Mouse (Mus musculus) embryonic facial prominence, embryonic 15.5 days (tissue): ENCODE measurements at regions not wholly inside any gene's neighbourhood (a gene's known extent, or its start where the extent isn't known, plus 50 kb on each side); places are given as distances from the start of the nearest gene placed in this dataset.
A peak's percentile ranks its signal among the peaks of the same experiment; 100 is the strongest.

Source experiments
- ATAC-seq: fragments of 200-750 bp; cut with Nextera tagmentation; 2 replicates; pipeline ENCODE4 v1.8.0; 2017; ENCODE audit warnings: low read depth, moderate TSS enrichment; ENCODE audit not compliant: insufficient number of reproducible peaks, low FRiP score, low TSS enrichment
- H3K27ac ChIP-seq: fragments of 300-500 bp; sonication (generic); replicated peaks from 2 replicates; pipeline ENCODE4 v1.5.1; 2015; ENCODE audit warnings: mild to moderate bottlenecking, inconsistent platforms
- H3K27me3 ChIP-seq: fragments of 300-500 bp; sonication (generic); 2 replicates; pipeline ENCODE4 v1.6.1; 2015; ENCODE audit warnings: inconsistent platforms
- H3K36me3 ChIP-seq: fragments of 300-500 bp; sonication (generic); 2 replicates; pipeline ENCODE4 v1.6.1; 2015; ENCODE audit warnings: mild to moderate bottlenecking, inconsistent platforms
- H3K4me1 ChIP-seq: fragments of 300-500 bp; sonication (generic); 2 replicates; pipeline ENCODE4 v1.6.1; 2015; ENCODE audit warnings: inconsistent platforms
- H3K4me2 ChIP-seq: fragments of 300-500 bp; sonication (generic); replicated peaks from 2 replicates; pipeline ENCODE4 v1.6.1; 2015; ENCODE audit warnings: mild to moderate bottlenecking, inconsistent platforms
- H3K4me3 ChIP-seq: fragments of 300-500 bp; sonication (generic); replicated peaks from 2 replicates; pipeline ENCODE4 v1.5.1; 2015; ENCODE audit warnings: mild to moderate bottlenecking, inconsistent platforms
- H3K9ac ChIP-seq: fragments of 300-500 bp; sonication (generic); 2 replicates; pipeline ENCODE4 v1.6.1; 2015; ENCODE audit warnings: inconsistent platforms
- H3K9me3 ChIP-seq: fragments of 300-500 bp; sonication (generic); replicated peaks from 2 replicates; pipeline ENCODE4 v1.6.1; 2016; ENCODE audit warnings: inconsistent platforms
- WGBS: fragments of 180-500 bp; shearing (Covaris S2); methylation state at CpG from one replicate; pipeline ENCODE4 v1.1.7; 2015; 5-methylcytosine and 5-hydroxymethylcytosine counted together

GRCm38 (mm10) chr7:70700461-70700860 lies 333.9 kb upstream of the Nr2f2 start:
- 51% methylated on average over 4 of the region's 4 CpGs for WGBS
- no peak overlapping the region for H3K4me3 ChIP-seq
- H3K36me3 ChIP-seq: no peaks in the 10 kb centered on the region
- H3K27me3 ChIP-seq: no peaks in the 10 kb centered on the region
- H3K9me3 ChIP-seq: no peaks in the 10 kb centered on the region
- no peaks in the 10 kb centered on the region for H3K4me1 ChIP-seq
- no peak overlapping the region for H3K4me2 ChIP-seq
- H3K27ac ChIP-seq: no peak overlapping the region
- H3K9ac ChIP-seq: no peak overlapping the region
- ATAC-seq: no peak

- H3K4me1 ChIP-seq: no peaks in the 10 kb centered on the region
- no peaks in the 10 kb centered on the region for H3K27me3 ChIP-seq
- no peak overlapping the region for H3K9ac ChIP-seq
- H3K36me3 ChIP-seq: no peaks in the 10 kb centered on the region
- H3K9me3 ChIP-seq: no peaks in the 10 kb centered on the region
- ATAC-seq: no peak
- no peak overlapping the region for H3K4me2 ChIP-seq
- peak overlapping the region; percentile 58; the same call in 1 of the 2 replicates for H3K27ac ChIP-seq
- no peak overlapping the region for H3K4me3 ChIP-seq
- 22% methylated on average over 2 of the region's 2 CpGs for WGBS
Measured at GRCm38 (mm10) chr7:70699391-70699790, 332.9 kb upstream of the Nr2f2 start.

- Histone ChIP-seq H3K4me3 (no peak overlapping the region), H3K9me3 (no peaks in the 10 kb centered on the region), H3K27ac (no peak overlapping the region), H3K4me2 (no peak overlapping the region), H3K27me3 (no peaks in the 10 kb centered on the region), H3K36me3 (no peaks in the 10 kb centered on the region), H3K9ac (no peak overlapping the region), H3K4me1 (no peaks in the 10 kb centered on the region)
- ATAC-seq: no peak
- WGBS: 52% methylated on average over 2 of the region's 2 CpGs
Measured at GRCm38 (mm10) chr7:70698986-70699385, 332.5 kb upstream of the Nr2f2 start.

GRCm38 (mm10) chr7:70692160-70692559 lies 325.6 kb upstream of the Nr2f2 start:
- whole genome bisulfite sequencing: 60% methylated on average over 4 of the region's 4 CpGs
- ATAC-seq: no peak
- H3K9ac ChIP-seq: no peak overlapping the region
- no peaks in the 10 kb centered on the region for H3K36me3 ChIP-seq
- H3K27ac ChIP-seq: no peak overlapping the region
- H3K9me3 ChIP-seq: no peaks in the 10 kb centered on the region
- no peak overlapping the region for H3K4me3 ChIP-seq
- no peaks in the 10 kb centered on the region for H3K27me3 ChIP-seq
- H3K4me1 ChIP-seq: no peaks in the 10 kb centered on the region
- no peak overlapping the region for H3K4me2 ChIP-seq

GRCm38 (mm10) chr7:70690845-70691244 lies 324.3 kb upstream of the Nr2f2 start:
- no peaks in the 10 kb centered on the region for H3K4me1 ChIP-seq
- H3K9me3 ChIP-seq: no peaks in the 10 kb centered on the region
- H3K4me2 ChIP-seq: no peak overlapping the region
- ATAC-seq: no peak
- no peak overlapping the region for H3K27ac ChIP-seq
- no peaks in the 10 kb centered on the region for H3K36me3 ChIP-seq
- no peaks in the 10 kb centered on the region for H3K27me3 ChIP-seq
- no peak overlapping the region for H3K4me3 ChIP-seq
- no peak overlapping the region for H3K9ac ChIP-seq
- 85% methylated on average over 7 of the region's 7 CpGs for WGBS

GRCm38 (mm10) chr7:70669065-70669464 lies 302.5 kb upstream of the Nr2f2 start:
- no peak for ATAC-seq
- H3K4me2 ChIP-seq: no peak overlapping the region
- H3K4me1 ChIP-seq: no peaks in the 10 kb centered on the region
- H3K36me3 ChIP-seq: no peaks in the 10 kb centered on the region
- no peaks in the 10 kb centered on the region for H3K27me3 ChIP-seq
- no peaks in the 10 kb centered on the region for H3K9me3 ChIP-seq
- no peak overlapping the region for H3K4me3 ChIP-seq
- WGBS: 61% methylated on average over 2 of the region's 2 CpGs
- H3K9ac ChIP-seq: no peak overlapping the region
- no peak overlapping the region for H3K27ac ChIP-seq

- ATAC-seq: no peak
- no peak overlapping the region for H3K9ac ChIP-seq
- no peaks in the 10 kb centered on the region for H3K27me3 ChIP-seq
- H3K4me1 ChIP-seq: no peaks in the 10 kb centered on the region
- no peak overlapping the region for H3K4me2 ChIP-seq
- no peaks in the 10 kb centered on the region for H3K9me3 ChIP-seq
- H3K4me3 ChIP-seq: no peak overlapping the region
- H3K27ac ChIP-seq: no peak overlapping the region
- WGBS: 33% methylated on average over 5 of the region's 5 CpGs
- H3K36me3 ChIP-seq: no peaks in the 10 kb centered on the region
Measured at GRCm38 (mm10) chr7:70660162-70660561, 293.6 kb upstream of the Nr2f2 start.

GRCm38 (mm10) chr7:70649760-70650377 lies 283.3 kb upstream of the Nr2f2 start:
- H3K27me3 ChIP-seq: no peaks in the 10 kb centered on the region; the same call in 1 of the 2 replicates
- no peak overlapping the region for H3K27ac ChIP-seq
- H3K4me1 ChIP-seq: no peaks in the 10 kb centered on the region
- no peaks in the 10 kb centered on the region for H3K36me3 ChIP-seq
- no peak overlapping the region for H3K4me3 ChIP-seq
- no peak overlapping the region for H3K9ac ChIP-seq
- H3K9me3 ChIP-seq: no peaks in the 10 kb centered on the region
- no peak for ATAC-seq
- 23% methylated on average over 8 of the region's 8 CpGs for WGBS
- no peak overlapping the region for H3K4me2 ChIP-seq

GRCm38 (mm10) chr7:70646801-70647200 lies 280.3 kb upstream of the Nr2f2 start:
- Histone ChIP-seq H3K9ac (no peak overlapping the region), H3K4me2 (no peak overlapping the region), H3K4me3 (no peak overlapping the region), H3K9me3 (no peaks in the 10 kb centered on the region), H3K27me3 (no peaks in the 10 kb centered on the region; the same call in 1 of the 2 replicates), H3K36me3 (no peaks in the 10 kb centered on the region), H3K27ac (no peak overlapping the region), H3K4me1 (peaks cover 10% of the 10 kb centered on the region; the same call in 1 of the 2 replicates)
- WGBS: 72% methylated on average over 2 of the region's 2 CpGs
- no peak for ATAC-seq

- WGBS: 17% methylated on average over 9 of the region's 9 CpGs
- Histone ChIP-seq H3K36me3 (no peaks in the 10 kb centered on the region), H3K4me3 (no peak overlapping the region), H3K4me1 (peaks cover 10% of the 10 kb centered on the region; the same call in 1 of the 2 replicates), H3K9me3 (no peaks in the 10 kb centered on the region), H3K27ac (no peak overlapping the region; the same call in 1 of the 2 replicates), H3K4me2 (no peak overlapping the region), H3K9ac (no peak overlapping the region), H3K27me3 (no peaks in the 10 kb centered on the region; the same call in 1 of the 2 replicates)
- peak; percentile 82 for ATAC-seq
Measured at GRCm38 (mm10) chr7:70643694-70644301, 277.3 kb upstream of the Nr2f2 start.

GRCm38 (mm10) chr7:70643055-70643454 lies 276.5 kb upstream of the Nr2f2 start:
- H3K4me3 ChIP-seq: no peak overlapping the region
- H3K4me1 ChIP-seq: peaks cover 10% of the 10 kb centered on the region; the same call in 1 of the 2 replicates
- no peak overlapping the region for H3K9ac ChIP-seq
- no peak overlapping the region for H3K27ac ChIP-seq
- no peak overlapping the region for H3K4me2 ChIP-seq
- no peaks in the 10 kb centered on the region; the same call in 1 of the 2 replicates for H3K27me3 ChIP-seq
- no peaks in the 10 kb centered on the region for H3K36me3 ChIP-seq
- H3K9me3 ChIP-seq: no peaks in the 10 kb centered on the region
- 63% methylated on average over 1 of the region's 1 CpGs for WGBS
- ATAC-seq: no peak

GRCm38 (mm10) chr7:70641217-70641616 lies 274.7 kb upstream of the Nr2f2 start:
- no peaks in the 10 kb centered on the region for H3K9me3 ChIP-seq
- H3K4me2 ChIP-seq: no peak overlapping the region
- no peaks in the 10 kb centered on the region for H3K36me3 ChIP-seq
- no peak overlapping the region for H3K27ac ChIP-seq
- H3K4me3 ChIP-seq: no peak overlapping the region
- no peak for ATAC-seq
- no peak overlapping the region for H3K9ac ChIP-seq
- H3K27me3 ChIP-seq: no peaks in the 10 kb centered on the region; the same call in 1 of the 2 replicates
- 46% methylated on average over 11 of the region's 11 CpGs for WGBS
- peaks cover 10% of the 10 kb centered on the region; the same call in 1 of the 2 replicates for H3K4me1 ChIP-seq
